Mouse (Mus musculus) bone marrow macrophage, adult 2 months (primary cell): Measurements from ENCODE around the gene Slc2a3.

ENCODE experiments used
- CTCF ChIP-seq: IDR thresholded peaks from 2 replicates; pipeline ENCODE4 v1.5.1; 2012; ENCODE audit warnings: low read depth, mild to moderate bottlenecking, low read length, moderate library complexity
- POLR2A ChIP-seq: IDR thresholded peaks from 2 replicates; pipeline ENCODE4 v1.6.1; 2012; ENCODE audit warnings: mild to moderate bottlenecking, low read depth, low read length, borderline replicate concordance

DNA sequence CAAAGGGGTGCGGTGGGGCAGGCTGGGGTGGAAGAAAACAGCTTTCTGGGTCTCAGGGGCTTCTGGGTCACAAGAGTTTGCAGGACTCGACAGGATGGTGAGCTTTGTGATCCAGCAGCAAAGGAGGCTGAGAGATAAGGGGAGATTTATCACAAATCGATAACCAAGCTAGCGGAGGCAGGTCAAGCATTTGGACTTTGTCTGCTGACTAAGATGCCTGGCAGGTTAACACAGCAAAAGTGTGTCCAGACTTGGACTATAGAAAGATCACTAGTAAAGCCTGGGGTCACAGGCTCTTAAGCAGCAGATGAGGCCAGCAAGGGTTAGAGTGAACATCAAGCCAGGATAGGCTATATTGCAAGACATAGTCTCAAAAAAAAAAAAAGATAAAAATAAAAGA is 20.3 kb downstream of the Slc2a3 start:
- TF ChIP-seq POLR2A: no peak
- no peak for TF ChIP-seq CTCF
